Mouse (Mus musculus) limb, embryonic 13.5 days (tissue): ENCODE data around the gene Sema6c. TPM values are rescaled to one million over a fixed set of nuclear protein-coding genes. Genes with fewer than 3 reads are reported as not detected.
"Not testable (repeated sequence)": the region's sequence is repeated elsewhere in the genome, so short reads cannot be mapped to it uniquely, and the experiment has no call there.

Experiments
- ATAC-seq: fragments of 200-750 bp; cut with Nextera tagmentation; 2 replicates; pipeline ENCODE4 v1.8.0; 2017; ENCODE audit warnings: low read depth, moderate number of reproducible peaks, moderate TSS enrichment; ENCODE audit not compliant: low FRiP score
- H3K27ac ChIP-seq: fragments of 300-500 bp; sonication (generic); 2 replicates; pipeline ENCODE4 v1.5.1; 2015; ENCODE audit warnings: inconsistent platforms, mild to moderate bottlenecking, moderate library complexity
- H3K27me3 ChIP-seq: fragments of 300-500 bp; sonication (generic); 2 replicates; pipeline ENCODE4 v1.6.1; 2015; ENCODE audit warnings: mild to moderate bottlenecking, inconsistent platforms
- H3K36me3 ChIP-seq: fragments of 300-500 bp; sonication (generic); 2 replicates; pipeline ENCODE4 v1.6.1; 2015; ENCODE audit warnings: inconsistent platforms, mild to moderate bottlenecking, moderate library complexity
- H3K4me1 ChIP-seq: fragments of 300-500 bp; sonication (generic); 2 replicates; pipeline ENCODE4 v1.6.1; 2015; ENCODE audit warnings: inconsistent platforms
- H3K4me2 ChIP-seq: fragments of 300-500 bp; sonication (generic); replicated peaks from 2 replicates; pipeline ENCODE4 v1.6.1; 2015; ENCODE audit warnings: inconsistent platforms, mild to moderate bottlenecking, moderate library complexity
- H3K4me3 ChIP-seq: fragments of 300-500 bp; sonication (generic); 2 replicates; pipeline ENCODE4 v1.5.1; 2015; ENCODE audit warnings: moderate library complexity, mild to moderate bottlenecking, inconsistent platforms
- H3K9ac ChIP-seq: fragments of 300-500 bp; sonication (generic); 2 replicates; pipeline ENCODE4 v1.6.1; 2015; ENCODE audit warnings: mild to moderate bottlenecking, inconsistent platforms
- H3K9me3 ChIP-seq: fragments of 300-500 bp; sonication (generic); 2 replicates; pipeline ENCODE4 v1.6.1; 2016; ENCODE audit warnings: inconsistent platforms
- WGBS: fragments of 180-500 bp; shearing (Covaris S2); methylation state at CpG from one replicate; pipeline ENCODE4 v1.1.7; 2015; 5-methylcytosine and 5-hydroxymethylcytosine counted together
- polyA plus RNA-seq: library from polyadenylated mRNA; unstranded; fragments of >200 nt; fragmentation: Nextera tagmentation; extraction: Ambion mirVana; gene quantifications from 2 replicates; pipeline ENCODE4 v1.2.1, GENCODE M21; 2015

Gene Sema6c
- polyA plus RNA-seq, 1 experiment from 2014 or later = 11.1 TPM

DNA sequence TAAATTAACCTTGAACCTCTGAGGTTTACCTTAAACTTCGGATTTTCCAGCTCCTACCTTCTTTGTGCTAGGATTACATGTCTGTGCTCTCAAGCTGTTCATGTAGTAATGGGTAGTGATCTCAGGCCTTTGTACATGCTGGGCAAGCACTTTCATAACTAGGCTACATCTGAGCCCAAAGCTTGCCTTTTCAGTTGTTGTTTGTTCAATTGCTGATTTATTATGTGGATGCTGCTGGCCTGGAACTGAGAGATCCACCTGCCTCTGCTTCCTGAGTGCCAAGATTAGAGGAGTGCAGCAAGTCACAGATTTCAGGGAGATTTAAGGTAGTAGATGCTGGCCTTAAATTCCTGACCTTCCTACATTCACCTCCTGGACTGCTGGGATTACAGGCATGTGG is 38.8 kb downstream of the Sema6c start:
- no peak overlapping the region for H3K9ac ChIP-seq
- peaks cover 91% of the 10 kb centered on the region for H3K36me3 ChIP-seq
- no peak overlapping the region for H3K4me2 ChIP-seq
- no peaks in the 10 kb centered on the region for H3K4me1 ChIP-seq
- no peaks in the 10 kb centered on the region for H3K27me3 ChIP-seq
- H3K27ac ChIP-seq = no peak overlapping the region
- no peak for ATAC-seq
- H3K9me3 ChIP-seq = no peaks in the 10 kb centered on the region
- no peak overlapping the region for H3K4me3 ChIP-seq
- WGBS = 84% methylated on average over 1 of the region's 1 CpGs

DNA sequence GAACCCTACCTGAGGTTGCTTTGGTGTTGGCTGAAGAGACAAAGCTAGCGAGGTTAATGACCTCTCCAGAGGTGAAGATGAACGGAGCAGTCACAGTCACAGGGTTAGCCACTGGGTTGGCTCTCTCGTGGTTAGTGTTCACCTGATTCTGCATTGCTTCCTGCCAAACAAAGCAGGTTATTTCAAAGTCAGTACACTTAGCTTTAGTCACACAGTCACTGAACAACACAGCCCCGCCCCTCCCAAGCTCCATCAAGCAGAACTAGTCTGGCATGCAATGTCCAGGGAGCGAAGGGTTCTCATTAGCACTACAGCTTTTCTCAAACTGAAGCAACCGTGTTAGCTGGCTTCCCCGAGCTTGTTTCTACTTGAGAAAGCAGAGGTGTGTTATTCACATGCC is 39.9 kb downstream of the Sema6c start:
- Histone ChIP-seq H3K4me3 (no peak overlapping the region), H3K27ac (no peak overlapping the region)

DNA sequence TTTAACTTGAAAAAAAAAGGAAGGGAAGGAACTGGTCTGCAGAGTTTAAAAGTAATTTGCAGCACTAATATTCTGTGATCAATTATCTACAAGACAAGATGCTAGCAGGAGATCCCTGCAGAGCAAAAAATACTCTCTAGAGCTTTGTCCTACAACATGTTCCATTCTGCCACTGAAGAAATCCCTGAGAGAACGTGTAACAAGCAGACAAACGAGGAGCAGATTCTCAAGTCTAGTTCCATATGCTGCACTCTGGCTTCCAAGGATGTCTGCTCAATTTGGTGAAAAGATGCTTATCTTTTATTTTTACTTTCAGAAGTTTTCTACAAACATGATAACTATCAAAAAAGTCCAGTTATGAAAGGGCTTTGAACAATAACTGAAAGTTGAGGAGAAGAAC is 40.3 kb downstream of the Sema6c start:
- Histone ChIP-seq H3K27me3 (no peaks in the 10 kb centered on the region), H3K4me1 (no peaks in the 10 kb centered on the region), H3K36me3 (peaks cover 90% of the 10 kb centered on the region), H3K9me3 (no peaks in the 10 kb centered on the region), H3K27ac (no peak overlapping the region), H3K4me3 (no peak overlapping the region), H3K9ac (no peak overlapping the region), H3K4me2 (no peak overlapping the region)
- 65% methylated on average over 2 of the region's 2 CpGs for WGBS
- no peak for ATAC-seq

More for the DNA sequence above, 39.9 kb downstream of the Sema6c start:
- no peaks in the 10 kb centered on the region for H3K27me3 ChIP-seq
- H3K36me3 ChIP-seq = peaks cover 90% of the 10 kb centered on the region
- no peak overlapping the region for H3K9ac ChIP-seq
- H3K9me3 ChIP-seq = no peaks in the 10 kb centered on the region
- no peak overlapping the region for H3K4me2 ChIP-seq
- no peaks in the 10 kb centered on the region for H3K4me1 ChIP-seq
- WGBS = 87% methylated on average over 7 of the region's 7 CpGs
- ATAC-seq = no peak

DNA sequence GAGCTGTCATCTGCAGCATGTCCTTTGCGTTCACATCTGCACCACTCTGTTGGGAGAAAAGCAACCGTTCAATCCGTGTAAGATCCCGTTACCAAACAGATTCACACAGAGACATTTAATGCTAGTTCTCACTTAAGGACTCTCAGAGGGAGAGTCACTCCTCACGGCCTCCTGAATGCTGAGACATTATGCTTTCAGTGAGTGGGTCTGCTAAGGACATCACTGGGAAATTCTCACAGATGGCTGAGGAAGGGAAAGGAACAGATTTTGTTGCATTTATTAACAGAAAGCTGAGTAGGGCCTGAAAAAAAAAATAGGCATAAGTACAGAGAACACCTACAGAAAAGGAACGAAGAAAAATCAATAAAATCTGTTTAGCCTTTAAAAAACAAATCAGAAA is 43.6 kb downstream of the Sema6c start:
- Histone ChIP-seq H3K4me2 (no peak overlapping the region), H3K9me3 (no peaks in the 10 kb centered on the region), H3K9ac (no peak overlapping the region), H3K27ac (no peak overlapping the region), H3K27me3 (no peaks in the 10 kb centered on the region), H3K4me1 (no peaks in the 10 kb centered on the region), H3K36me3 (peaks cover 90% of the 10 kb centered on the region), H3K4me3 (no peak overlapping the region)
- no peak for ATAC-seq
- WGBS = 89% methylated on average over 6 of the region's 6 CpGs

DNA sequence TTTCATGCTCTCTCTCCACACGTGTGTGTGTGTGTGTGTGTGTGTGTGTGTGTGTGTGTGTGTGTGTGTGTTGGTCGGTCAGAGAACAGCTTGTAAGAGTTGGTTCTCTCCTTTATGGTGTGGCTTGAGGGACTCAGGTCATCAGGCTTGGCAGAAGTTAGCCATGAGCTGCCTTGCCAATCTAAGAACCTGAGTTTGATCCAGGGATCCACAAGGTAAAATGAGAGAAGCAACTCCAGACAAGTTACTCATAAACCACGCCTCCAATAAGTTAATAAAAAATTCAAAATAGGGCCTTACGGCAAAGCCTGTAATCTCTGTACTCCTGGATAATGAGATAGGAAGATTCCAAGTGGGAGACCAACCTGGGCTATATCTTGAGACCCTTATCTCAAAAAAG is 48.0 kb downstream of the Sema6c start:
- Histone ChIP-seq H3K4me3 (no peak overlapping the region), H3K4me2 (no peak overlapping the region), H3K36me3 (peaks cover 72% of the 10 kb centered on the region), H3K9me3 (no peaks in the 10 kb centered on the region), H3K9ac (no peak overlapping the region), H3K4me1 (no peaks in the 10 kb centered on the region), H3K27ac (no peak overlapping the region), H3K27me3 (no peaks in the 10 kb centered on the region)
- no peak for ATAC-seq
- 78% methylated on average over 4 of the region's 4 CpGs for WGBS

DNA sequence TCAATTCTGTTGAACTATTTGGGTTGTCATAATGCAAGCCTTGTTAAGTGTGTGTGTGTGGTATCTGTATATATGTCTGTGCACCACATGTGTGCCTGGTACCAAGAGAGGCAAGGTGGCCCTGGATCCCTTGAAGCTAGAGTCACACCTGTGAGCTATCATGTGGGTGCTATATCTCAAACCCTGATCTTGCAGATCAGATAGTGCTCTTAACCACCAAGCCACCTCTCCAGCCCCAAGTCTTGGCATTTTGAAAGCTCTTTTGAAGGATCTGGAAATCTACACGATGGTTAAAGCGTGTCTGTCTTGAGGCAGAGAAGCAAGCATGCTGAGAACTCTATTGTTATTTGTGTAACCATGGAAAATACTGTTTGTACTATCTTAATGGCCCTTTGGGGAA is 50.3 kb downstream of the Sema6c start:
- no peak overlapping the region for H3K4me3 ChIP-seq
- no peak overlapping the region for H3K27ac ChIP-seq
- no peak overlapping the region for H3K4me2 ChIP-seq
- H3K4me1 ChIP-seq = no peaks in the 10 kb centered on the region
- peaks cover 67% of the 10 kb centered on the region for H3K36me3 ChIP-seq
- WGBS = 85% methylated on average over 2 of the region's 2 CpGs
- H3K9ac ChIP-seq = no peak overlapping the region
- no peaks in the 10 kb centered on the region for H3K27me3 ChIP-seq
- no peaks in the 10 kb centered on the region for H3K9me3 ChIP-seq
- no peak for ATAC-seq

DNA sequence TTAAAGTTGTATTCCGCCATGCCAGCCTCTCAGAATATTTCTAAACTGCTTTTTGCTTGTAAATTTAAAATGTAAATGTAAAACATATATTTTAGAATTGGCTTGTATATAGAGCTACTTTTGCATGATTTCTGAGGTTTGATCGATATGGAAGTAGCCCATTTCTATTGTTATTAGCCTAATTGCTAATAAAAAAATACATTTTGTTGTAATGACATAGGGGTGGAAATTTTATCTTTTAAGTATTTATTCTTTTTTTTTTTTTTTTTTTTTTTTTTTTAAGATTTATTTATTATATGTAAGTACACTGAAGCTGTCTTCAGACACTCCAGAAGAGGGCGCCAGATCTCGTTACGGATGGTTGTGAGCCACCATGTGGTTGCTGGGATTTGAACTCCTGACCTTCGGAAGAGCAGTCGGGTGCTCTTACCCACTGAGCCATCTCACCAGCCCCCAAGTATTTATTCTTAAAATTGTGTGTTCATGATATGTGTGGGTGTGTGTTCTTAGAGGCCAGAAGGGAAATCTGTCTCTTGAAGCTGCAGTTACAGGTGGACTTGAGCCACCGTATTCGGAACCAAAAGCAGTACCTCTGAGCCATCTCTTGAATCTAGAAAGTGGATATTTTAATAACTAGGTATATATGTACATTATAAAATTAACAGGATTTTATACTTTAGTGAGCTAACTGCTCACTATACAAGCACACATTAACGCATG is 52.8 kb downstream of the Sema6c start:
- not testable (repeated sequence) for H3K27me3 ChIP-seq, H3K4me1 ChIP-seq, H3K9me3 ChIP-seq, H3K27ac ChIP-seq, ATAC-seq, H3K9ac ChIP-seq, H3K4me3 ChIP-seq, H3K4me2 ChIP-seq
- H3K36me3 ChIP-seq = peaks cover 48% of the 10 kb centered on the region
- 85% methylated on average over 9 of the region's 10 CpGs for WGBS

DNA sequence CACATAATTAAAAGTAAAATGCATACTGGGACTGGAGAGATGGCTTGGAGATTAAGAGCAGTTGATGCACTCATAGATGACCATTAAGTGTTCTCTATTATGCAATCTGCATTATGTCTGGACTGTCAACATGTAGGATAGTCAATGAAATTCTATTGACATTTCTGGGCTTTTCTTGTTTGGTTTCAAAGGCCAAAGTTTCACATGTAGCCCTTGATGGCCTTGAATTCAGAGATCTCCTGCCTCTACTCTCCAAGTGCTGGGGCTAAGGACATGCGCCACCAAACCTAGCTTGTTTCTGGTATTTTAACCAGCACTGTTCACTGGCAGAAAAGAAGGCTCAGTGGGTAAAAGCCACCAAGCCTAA is 53.3 kb downstream of the Sema6c start:
- H3K36me3 ChIP-seq = peaks cover 46% of the 10 kb centered on the region
- no peak overlapping the region for H3K4me3 ChIP-seq
- no peak overlapping the region for H3K27ac ChIP-seq
- H3K9me3 ChIP-seq = no peaks in the 10 kb centered on the region
- no peak overlapping the region for H3K9ac ChIP-seq
- no peaks in the 10 kb centered on the region for H3K27me3 ChIP-seq
- WGBS = 94% methylated on average over 1 of the region's 1 CpGs
- H3K4me1 ChIP-seq = peaks cover 12% of the 10 kb centered on the region
- ATAC-seq = no peak
- H3K4me2 ChIP-seq = no peak overlapping the region

DNA sequence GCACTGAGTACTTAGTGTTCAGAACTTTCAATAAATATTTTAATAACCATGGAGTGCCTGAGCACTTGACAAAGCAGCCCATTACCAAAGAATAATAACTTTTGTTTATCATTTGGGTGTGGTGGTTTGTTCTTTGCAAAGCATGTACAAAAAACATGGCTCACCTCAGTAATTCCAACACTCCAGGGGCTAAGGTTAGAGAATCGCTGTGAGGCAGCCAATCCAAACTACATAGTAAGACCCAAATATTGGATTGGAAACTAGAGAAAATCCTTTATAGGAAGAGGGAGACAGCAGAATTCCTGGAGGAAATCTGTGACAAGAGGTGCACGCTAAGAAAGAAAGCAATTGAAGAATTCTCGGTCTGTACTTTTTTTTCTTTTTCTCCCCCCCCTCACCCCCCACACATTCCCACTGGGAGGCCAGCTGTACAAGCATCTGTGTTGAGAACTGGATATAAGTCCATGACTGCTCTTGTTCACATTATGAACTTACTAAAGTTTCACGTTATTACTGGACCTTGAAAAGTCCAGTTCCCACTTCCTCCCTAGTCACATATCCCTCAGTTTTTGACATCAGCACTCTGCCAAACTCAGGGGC is 56.5 kb downstream of the Sema6c start:
- H3K27ac ChIP-seq = peak overlapping the region; percentile 100
- ATAC-seq = peak; percentile 43; the same call in 1 of the 2 replicates
- WGBS = 12% methylated on average over 4 of the region's 4 CpGs

DNA sequence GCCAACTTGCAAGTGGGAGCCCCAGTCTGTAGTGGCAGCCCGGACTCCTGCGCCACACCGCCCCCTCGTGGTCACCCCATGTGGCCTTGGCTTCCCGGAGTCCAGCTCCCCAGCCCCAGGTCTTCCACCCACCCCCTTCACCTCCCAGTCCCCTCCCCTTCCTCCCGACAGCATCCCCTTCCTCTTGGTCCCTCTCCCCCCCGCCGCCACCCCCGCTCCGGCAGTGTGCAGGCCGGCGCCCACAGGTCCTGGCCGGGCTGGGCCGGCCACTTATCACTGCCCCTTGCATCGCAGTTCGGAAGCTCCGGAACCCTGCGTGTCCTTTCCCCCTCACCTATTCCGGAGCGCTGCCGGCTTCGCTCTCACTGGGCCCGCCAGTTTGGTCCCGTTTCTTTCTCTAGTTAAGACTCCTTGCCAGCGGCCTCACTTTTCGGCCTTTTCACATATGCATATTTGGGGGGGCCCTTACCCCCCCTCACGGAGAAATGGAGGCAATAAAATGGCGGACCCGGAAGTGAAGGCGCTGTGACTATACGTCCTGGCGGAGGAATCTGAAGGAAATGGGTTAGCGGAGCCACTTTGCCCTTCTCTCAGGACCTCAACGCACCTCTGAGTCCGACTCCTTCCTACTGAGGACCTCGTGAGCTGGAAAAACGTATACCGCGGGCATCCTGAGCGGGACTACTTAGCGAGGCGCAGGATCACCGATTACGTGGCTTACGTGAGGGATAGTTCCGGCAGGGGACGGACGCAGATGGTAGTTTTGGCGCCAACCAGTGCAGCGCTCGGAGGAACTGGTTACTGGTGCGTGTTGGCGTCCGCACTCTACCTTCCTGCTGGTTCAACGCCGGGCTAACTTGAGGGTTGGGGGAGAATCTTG is 57.2 kb downstream of the Sema6c start, which contains the start of gene Gabpb2:
Gene Gabpb2 (minus strand): TSS at position 662 of the 880 bp plus-strand sequence.
- ATAC-seq = peak; percentile 94
- Histone ChIP-seq H3K4me2 (peak within 1 kb of the TSS; percentile 71), H3K36me3 (peaks cover 50% of the 10 kb centered on the region), H3K4me3 (peak within 1 kb of the TSS; percentile 70), H3K4me1 (peaks cover 13% of the 10 kb centered on the region), H3K9me3 (no peaks in the 10 kb centered on the region), H3K27me3 (no peaks in the 10 kb centered on the region), H3K27ac (peak within 1 kb of the TSS; percentile 100), H3K9ac (peak within 1 kb of the TSS; percentile 92)
- under 1% methylated on average over 55 of the region's 56 CpGs for WGBS

More for the DNA sequence above, 56.5 kb downstream of the Sema6c start:
- H3K4me1 ChIP-seq = peaks cover 13% of the 10 kb centered on the region
- peak overlapping the region; percentile 70 for H3K4me3 ChIP-seq
- peak overlapping the region; percentile 71 for H3K4me2 ChIP-seq
- peak overlapping the region; percentile 92 for H3K9ac ChIP-seq
- no peaks in the 10 kb centered on the region for H3K27me3 ChIP-seq
- peaks cover 49% of the 10 kb centered on the region for H3K36me3 ChIP-seq
- H3K9me3 ChIP-seq = no peaks in the 10 kb centered on the region

DNA sequence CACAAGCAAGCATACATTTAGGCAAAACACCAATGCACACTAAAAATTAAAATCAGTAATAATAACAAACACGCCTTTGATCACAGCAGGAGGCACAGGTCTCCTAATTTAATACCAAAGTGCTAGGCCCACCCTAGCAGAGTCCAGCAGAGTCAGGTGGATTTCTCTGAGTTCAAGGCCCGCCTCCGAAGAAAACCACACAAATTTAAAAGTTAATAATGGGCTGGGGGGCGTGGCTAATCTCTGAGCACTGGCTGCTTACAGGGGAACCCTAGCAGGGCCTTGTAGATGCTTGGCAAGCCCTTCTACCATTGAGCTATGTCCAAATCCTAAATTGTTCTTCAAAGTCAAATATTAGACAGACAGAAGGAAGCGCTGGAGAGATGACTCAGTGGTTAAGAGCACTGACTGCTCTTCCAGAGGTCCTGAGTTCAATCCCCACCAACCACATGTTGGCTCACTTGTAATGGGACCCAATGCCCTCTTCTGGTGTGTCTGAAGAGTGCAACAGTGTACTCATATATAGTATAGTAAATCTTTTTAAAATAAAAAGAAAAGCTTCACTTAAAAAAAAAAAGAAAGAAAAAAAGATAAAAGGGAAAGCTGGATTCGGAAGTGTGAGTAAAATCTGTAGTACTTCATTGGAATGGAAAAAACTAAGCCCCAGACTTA is 58.3 kb downstream of the Sema6c start:
- Histone ChIP-seq H3K4me3 (peak overlapping the region; percentile 70), H3K36me3 (peaks cover 60% of the 10 kb centered on the region), H3K4me1 (peaks cover 13% of the 10 kb centered on the region), H3K9me3 (no peaks in the 10 kb centered on the region), H3K9ac (peak overlapping the region; percentile 92), H3K27me3 (no peaks in the 10 kb centered on the region), H3K4me2 (peak overlapping the region; percentile 71), H3K27ac (peak overlapping the region; percentile 100)
- WGBS = 78% methylated on average over 6 of the region's 6 CpGs
- ATAC-seq = no peak

DNA sequence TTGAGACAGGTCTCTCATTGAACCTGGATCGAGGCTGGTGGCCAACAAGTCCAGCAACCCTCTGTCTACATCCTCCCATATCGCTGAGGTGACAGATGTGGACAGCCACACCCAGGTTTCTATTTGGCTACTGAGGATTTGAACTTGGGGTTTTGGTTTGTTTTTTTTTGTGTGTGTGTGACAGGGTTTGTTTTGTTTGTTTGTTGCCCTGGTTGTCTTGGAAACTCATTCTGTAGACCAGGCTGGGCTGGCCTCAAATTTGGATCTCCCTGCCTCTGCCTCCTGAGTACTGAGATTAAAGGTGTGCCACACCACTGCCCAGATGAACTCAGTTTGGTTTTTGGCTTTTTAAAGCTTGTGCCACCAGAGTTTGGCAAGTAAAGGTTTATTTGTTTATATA is 62.8 kb downstream of the Sema6c start:
- H3K4me3 ChIP-seq = no peak overlapping the region
- H3K4me1 ChIP-seq = peaks cover 27% of the 10 kb centered on the region
- H3K27me3 ChIP-seq = no peaks in the 10 kb centered on the region
- peaks cover 64% of the 10 kb centered on the region for H3K36me3 ChIP-seq
- 95% methylated on average over 2 of the region's 2 CpGs for WGBS
- H3K9ac ChIP-seq = no peak overlapping the region
- H3K4me2 ChIP-seq = no peak overlapping the region
- ATAC-seq = no peak
- no peak overlapping the region for H3K27ac ChIP-seq
- no peaks in the 10 kb centered on the region for H3K9me3 ChIP-seq
